Mouse (Mus musculus): ENCODE results near the gene Tmem150b. TPM values are rescaled to one million over a fixed set of nuclear protein-coding genes. Genes with fewer than 3 reads are reported as not detected.

Tmem150b gene
- total and polyA plus RNA-seq, 3 experiments = 0.31 to 1.4 TPM; not detected in 1

GRCm38 (mm10) chr7:4741672-4742481 is 16.8 kb upstream of the Tmem150b start:
- Histone ChIP-seq H3K9me3 (replicated peaks; ENCODE audit: insufficient read depth, low read length) (no peaks in the 10 kb centered on the region), H3K27me3 (ENCODE audit: control insufficient read depth in 1 of 2, insufficient read depth in 2 of 2, low read length in 2 of 2) (no peaks in the 10 kb centered on the region), H3K27ac (ENCODE audit: control insufficient read depth, low read depth, low read length) (no peak overlapping the region; the same call in 1 of the 2 replicates), H3K4me3 (ENCODE audit: control insufficient read depth in 1 of 2, insufficient read depth in 1 of 2, low read depth in 2 of 2, low read length in 2 of 2) (peak overlapping the region in 1 of 2 experiments; percentile 58; a peak in 1 of 4 replicates), H3K4me1 (ENCODE audit: control insufficient read depth in 1 of 2, insufficient read depth in 2 of 2, low read length in 2 of 2) (peaks cover 2 to 10% of the 10 kb centered on the region in 2 experiments), H3K79me2 (ENCODE audit: control insufficient read depth, insufficient read depth, low read length, poor library complexity) (no peaks in the 10 kb centered on the region; the same call in 1 of the 2 replicates), H3K36me3 (ENCODE audit: control insufficient read depth in 1 of 2, insufficient read depth in 2 of 2, low read length in 2 of 2) (peaks cover 0 to 4% of the 10 kb centered on the region in 2 experiments; a peak in 2 of 4 replicates), H3K9ac (ENCODE audit: control insufficient read depth, low read depth, low read length, poor library complexity, severe bottlenecking) (no peak overlapping the region)
- TF ChIP-seq MXI1 (IDR thresholded peaks at IDR 0.05; ENCODE audit: low read depth, low read length) (0 out of 2 replicates have a peak, but pooled peaks have one; percentile 0), MAZ (IDR thresholded peaks at IDR 0.05; ENCODE audit: low read depth, low read length) (no peak), KAT2A (conservative IDR thresholded peaks at IDR 0.05; ENCODE audit: low read depth, low read length) (no peak)
- no peak for DNase-seq (ENCODE audit: low read depth, low spot score)

- H3K9me3 ChIP-seq (replicated peaks; ENCODE audit: insufficient read depth, low read length) = no peaks in the 10 kb centered on the region
- peak overlapping the region; percentile 82 for H3K9ac ChIP-seq (ENCODE audit: control insufficient read depth, low read depth, low read length, poor library complexity, severe bottlenecking)
- no peaks in the 10 kb centered on the region for H3K27me3 ChIP-seq (ENCODE audit: control insufficient read depth in 1 of 2, insufficient read depth in 2 of 2, low read length in 2 of 2)
- H3K27ac ChIP-seq (ENCODE audit: control insufficient read depth, low read depth, low read length) = peak overlapping the region; percentile 61
- no peaks in the 10 kb centered on the region; the same call in 1 of the 2 replicates for H3K79me2 ChIP-seq (ENCODE audit: control insufficient read depth, insufficient read depth, low read length, poor library complexity)
- DNase-seq (ENCODE audit: low read depth, low spot score) = peak; percentile 79
- 0 out of 2 replicates have a peak, but pooled peaks have one; percentile 30 for TF ChIP-seq TBP (IDR thresholded peaks at IDR 0.05; ENCODE audit: low read depth, low read length)
- TF ChIP-seq HCFC1 (IDR thresholded peaks at IDR 0.05; ENCODE audit: low read depth, low read length) = 0 out of 2 replicates have a peak, but pooled peaks have one; percentile 20
- peak in 1 of 2 experiments; percentile 60; a peak in 2 of 4 replicates for TF ChIP-seq POLR2A (IDR thresholded peaks at IDR 0.05; ENCODE audit: control insufficient read depth in 1 of 2, insufficient read depth in 1 of 2, low read depth in 1 of 2, low read length in 2 of 2, poor library complexity in 1 of 2)
- TF ChIP-seq NELFE (IDR thresholded peaks at IDR 0.05; ENCODE audit: low read depth, low read length) = peak; percentile 40
- TF ChIP-seq SIN3A (IDR thresholded peaks at IDR 0.05; ENCODE audit: low read length) = peak; percentile 27; the same call in 1 of the 2 replicates
- TF ChIP-seq MAFK (IDR thresholded peaks at IDR 0.05; ENCODE audit: borderline replicate concordance, low read depth, low read length) = no peak
- TF ChIP-seq ETS1 (IDR thresholded peaks at IDR 0.05; ENCODE audit: low read depth, low read length) = no peak
- H3K4me1 ChIP-seq (ENCODE audit: control insufficient read depth in 1 of 2, insufficient read depth in 2 of 2, low read length in 2 of 2) = peaks cover 2 to 10% of the 10 kb centered on the region in 2 experiments
- H3K36me3 ChIP-seq (ENCODE audit: control insufficient read depth in 1 of 2, insufficient read depth in 2 of 2, low read length in 2 of 2) = peaks cover 0 to 4% of the 10 kb centered on the region in 2 experiments; a peak in 2 of 4 replicates
- peak overlapping the region; percentile 58 to 74 for H3K4me3 ChIP-seq (ENCODE audit: control insufficient read depth in 1 of 2, insufficient read depth in 1 of 2, low read depth in 2 of 2, low read length in 2 of 2)
Measured at GRCm38 (mm10) chr7:4741151-4741550, 16.1 kb upstream of the Tmem150b start.

- peak; percentile 73; the same call in 1 of the 2 replicates for TF ChIP-seq CHD1 (IDR thresholded peaks at IDR 0.05; ENCODE audit: low read depth, low read length)
- TF ChIP-seq NELFE (IDR thresholded peaks at IDR 0.05; ENCODE audit: low read depth, low read length) = no peak; the same call in 1 of the 2 replicates
- Histone ChIP-seq H3K9ac (ENCODE audit: control insufficient read depth, low read depth, low read length, poor library complexity, severe bottlenecking) (peak overlapping the region; percentile 82), H3K4me1 (ENCODE audit: control insufficient read depth in 1 of 2, insufficient read depth in 2 of 2, low read length in 2 of 2) (peaks cover 2 to 10% of the 10 kb centered on the region in 2 experiments), H3K36me3 (ENCODE audit: control insufficient read depth in 1 of 2, insufficient read depth in 2 of 2, low read length in 2 of 2) (peaks cover 0 to 4% of the 10 kb centered on the region in 2 experiments; a peak in 2 of 4 replicates), H3K4me3 (ENCODE audit: control insufficient read depth in 1 of 2, insufficient read depth in 1 of 2, low read depth in 2 of 2, low read length in 2 of 2) (peak overlapping the region; percentile 58 to 74), H3K27me3 (ENCODE audit: control insufficient read depth in 1 of 2, insufficient read depth in 2 of 2, low read length in 2 of 2) (no peaks in the 10 kb centered on the region), H3K9me3 (replicated peaks; ENCODE audit: insufficient read depth, low read length) (no peaks in the 10 kb centered on the region), H3K27ac (ENCODE audit: control insufficient read depth, low read depth, low read length) (peak overlapping the region; percentile 61), H3K79me2 (ENCODE audit: control insufficient read depth, insufficient read depth, low read length, poor library complexity) (no peaks in the 10 kb centered on the region; the same call in 1 of the 2 replicates)
- DNase-seq (ENCODE audit: low read depth, low spot score) = peak; percentile 62
Measured at GRCm38 (mm10) chr7:4740309-4740727, 15.3 kb upstream of the Tmem150b start.

All from MEL (cell line).